Mouse (Mus musculus): ENCODE measurements around the gene Epha1.

DNA sequence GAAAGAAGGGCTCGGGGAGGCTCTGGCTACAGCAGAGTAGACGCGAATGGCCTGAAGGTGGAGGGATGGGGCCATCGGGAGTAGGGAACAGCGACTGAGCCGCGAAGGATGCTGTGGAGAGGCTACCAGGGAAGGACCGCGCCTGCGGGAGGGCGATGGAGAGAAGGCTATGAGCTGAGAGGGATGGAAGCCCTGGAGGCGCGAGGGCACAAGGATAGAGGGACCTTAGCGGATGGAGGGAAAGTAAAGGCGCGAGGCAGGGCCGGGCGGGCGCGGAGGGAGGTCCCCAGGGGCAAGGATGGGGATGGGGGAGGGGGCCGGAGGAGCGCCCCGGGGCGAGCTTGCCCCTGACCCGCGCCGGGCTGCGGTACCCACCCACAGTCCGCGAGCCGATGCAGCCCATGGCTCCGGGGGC lies 49.0 kb downstream of the Epha1 start:
- TF ChIP-seq CTCF (conservative IDR thresholded peaks at IDR 0.05; ENCODE audit: low read length) = no peak
- TF ChIP-seq POU5F1 (IDR thresholded peaks at IDR 0.05; ENCODE audit: borderline replicate concordance, low read length) = no peak
- no peak for TF ChIP-seq NANOG (IDR thresholded peaks at IDR 0.05; ENCODE audit: borderline replicate concordance, low read length)

Measured in E14TG2a.4 (cell line).